In genomic region chr14:60784427-60785315, GRCm38 (mm10) we compare ENCODE assay signal across 8 mouse cellular contexts. TPM values are rescaled to one million over a fixed set of nuclear protein-coding genes. Genes with fewer than 3 reads are reported as not detected.
DNase-seq lines count a peak whose midpoint lies in the region; ATAC-seq lines count a peak whose summit lies in the region.

Gene Mipep, plus strand, starts transcription at chr14:60784573.

- no peaks in the 10 kb centered on the region for H3K4me1 ChIP-seq in hindbrain, embryonic 11.5 days (replicated peaks; ENCODE audit: control insufficient read depth, insufficient read depth, low read length)

- no peaks in the 10 kb centered on the region for H3K27me3 ChIP-seq in hindbrain, embryonic 11.5 days (ENCODE audit: control insufficient read depth, insufficient read depth, low read length)

- H3K36me3 ChIP-seq in hindbrain, embryonic 11.5 days (ENCODE audit: control insufficient read depth, insufficient read depth, low read length): no peaks in the 10 kb centered on the region

- H3K27ac ChIP-seq in hindbrain, embryonic 11.5 days (ENCODE audit: low read depth, low read length): no peak within 1 kb of the TSS

- peak within 1 kb of the TSS; percentile 86 for H3K4me3 ChIP-seq in hindbrain, embryonic 11.5 days (ENCODE audit: low read depth, low read length)

- ATAC-seq in hindbrain, embryonic 11.5 days (ENCODE audit: low FRiP score): peak; percentile 85

- H3K9me3 ChIP-seq in hindbrain, embryonic 11.5 days (ENCODE audit: control insufficient read depth, low read length): no peaks in the 10 kb centered on the region

- peak within 1 kb of the TSS; percentile 57 for H3K9ac ChIP-seq in hindbrain, embryonic 11.5 days (ENCODE audit: low read depth, low read length)

- H3K4me2 ChIP-seq in hindbrain, embryonic 11.5 days (replicated peaks; ENCODE audit: low read depth, low read length): peak within 1 kb of the TSS; percentile 69

- peak; percentile 91 for DNase-seq in Muller cell, postnatal 12 days (ENCODE audit: inconsistent ontology term)
- peak; percentile 83 for DNase-seq in cerebellum, adult 9-11 months
- peak; percentile 62 to 94 for DNase-seq in frontal cortex, adult 2 months (ENCODE audit: extremely low spot score in 1 of 2, low spot score in 1 of 2)
- peak; percentile 93 for DNase-seq in hindbrain, embryonic 11.5 days (ENCODE audit: low spot score)
- peak; percentile 84 to 88 for DNase-seq in layer of hippocampus, postnatal 10 days (ENCODE audit: low spot score in 2 of 2)
- peak; percentile 92 for DNase-seq in lung, postnatal 10 days
- DNase-seq in ovary, postnatal 36 days (ENCODE audit: low spot score): peak; percentile 83
- DNase-seq in thymus, postnatal 25 days: peak; percentile 89

- under 1% methylated on average over 60 of the region's 61 CpGs for WGBS in hindbrain, embryonic 11.5 days

RNA-seq across cellular contexts. Expression of gene Mipep, which starts in this region (rescaled TPM):
- polyA plus RNA-seq in frontal cortex, adult 2 months (2012; rRNA removed): 14.6 and 16.7 TPM in 2 replicates
- 24.0 and 24.8 TPM in 2 replicates for polyA plus RNA-seq in hindbrain, embryonic 11.5 days (2014; fragmentation: Nextera tagmentation; extraction: Ambion mirVana)
- 10 to 100 TPM; 25.9 to 26.8 TPM for total RNA-seq in layer of hippocampus, postnatal 10 days (2021)
